8 mouse cellular contexts compared by ENCODE assay signal in genomic region chr15:79686046-79686869, GRCm38 (mm10). TPM values are rescaled to one million over a fixed set of nuclear protein-coding genes. Genes with fewer than 3 reads are reported as not detected.
DNase-seq lines count a peak whose midpoint lies in the region; ATAC-seq and TF ChIP-seq lines count a peak whose summit lies in the region.

No protein-coding gene starts in this region.

- H3K4me2 ChIP-seq in heart, embryonic 13.5 days: peak overlapping the region; percentile 95
- peak overlapping the region; percentile 84 for H3K4me2 ChIP-seq in heart, postnatal 0 days (ENCODE audit: low read depth, low read length)

- no peak for DNase-seq in heart, postnatal 10 days
- DNase-seq in ES-E14 (ENCODE audit: low read depth, low spot score): no peak
- DNase-seq in heart, postnatal 0 days (ENCODE audit: low spot score): no peak
- no peak for DNase-seq in thymus, adult 18-20 months
- no peak for DNase-seq in urinary bladder, postnatal 25 days (ENCODE audit: low spot score)
- DNase-seq in gastrocnemius, postnatal 10 days: no peak

- WGBS in heart, embryonic 13.5 days: 4% methylated on average over 15 of the region's 15 CpGs
- 3% methylated on average over 15 of the region's 15 CpGs for WGBS in heart, postnatal 0 days

- intact Hi-C loops in heart, postnatal 10 days (cut with DNase I): no loop called here

- peaks cover 68% of the 10 kb centered on the region for H3K4me1 ChIP-seq in heart, embryonic 13.5 days
- peaks cover 3 to 16% of the 10 kb centered on the region in 2 experiments; a peak in 2 of 4 replicates for H3K4me1 ChIP-seq in ES-E14 (ENCODE audit: control insufficient read depth in 2 of 2, insufficient read depth in 2 of 2, low read length in 2 of 2, poor library complexity in 1 of 2)
- peaks cover 59% of the 10 kb centered on the region for H3K4me1 ChIP-seq in heart, postnatal 0 days (ENCODE audit: control insufficient read depth, insufficient read depth)

- TF ChIP-seq CTCF in heart, postnatal 0 days (IDR thresholded peaks at IDR 0.05; ENCODE audit: low read depth): no peak

- in situ Hi-C loops in ES-E14 (cut with MboI; ENCODE audit: low sequenced_read_pairs in 2 of 2, unreplicated experiment in 2 of 2): no loop called here

- peak overlapping the region; percentile 95 for H3K27ac ChIP-seq in heart, embryonic 13.5 days (replicated peaks)
- H3K27ac ChIP-seq in ES-E14 (ENCODE audit: insufficient read depth, low read depth, low read length, poor library complexity, severe bottlenecking): no peak overlapping the region
- H3K27ac ChIP-seq in heart, postnatal 0 days (ENCODE audit: low read depth): peak overlapping the region; percentile 98

- no peaks in the 10 kb centered on the region for H3K9me3 ChIP-seq in heart, embryonic 13.5 days
- H3K9me3 ChIP-seq in ES-E14 (ENCODE audit: control insufficient read depth, insufficient read depth, low read depth, low read length): no peaks in the 10 kb centered on the region
- H3K9me3 ChIP-seq in heart, postnatal 0 days (replicated peaks; ENCODE audit: control insufficient read depth, low read length): no peaks in the 10 kb centered on the region

- no peaks in the 10 kb centered on the region for H3K27me3 ChIP-seq in heart, embryonic 13.5 days (replicated peaks)
- no peaks in the 10 kb centered on the region for H3K27me3 ChIP-seq in heart, postnatal 0 days (ENCODE audit: control insufficient read depth, insufficient read depth, low read length)

- no peak for TF ChIP-seq EP300 in heart, postnatal 0 days (IDR thresholded peaks at IDR 0.05; ENCODE audit: low read depth)

- peak overlapping the region; percentile 98 for H3K9ac ChIP-seq in heart, embryonic 13.5 days
- peak overlapping the region; percentile 46; the same call in 1 of the 2 replicates for H3K9ac ChIP-seq in ES-E14 (ENCODE audit: insufficient read depth, low read depth, low read length, poor library complexity, severe bottlenecking)
- peak overlapping the region; percentile 94 for H3K9ac ChIP-seq in heart, postnatal 0 days (replicated peaks; ENCODE audit: low read depth, low read length)

- no peak for ATAC-seq in heart, embryonic 13.5 days (ENCODE audit: extremely low read depth, insufficient number of reproducible peaks, low FRiP score, low TSS enrichment)
- no peak for ATAC-seq in heart, postnatal 0 days (ENCODE audit: insufficient read depth, low read depth)
- ATAC-seq in megakaryocyte-erythroid progenitor cell, adult 5-6 weeks (replicated peaks; ENCODE audit: low FRiP score, low TSS enrichment, poor library complexity, severe bottlenecking): peak; percentile 9

- no peaks in the 10 kb centered on the region for H3K36me3 ChIP-seq in heart, embryonic 13.5 days
- no peaks in the 10 kb centered on the region for H3K36me3 ChIP-seq in ES-E14 (ENCODE audit: control insufficient read depth, insufficient read depth, low read length, poor library complexity, severe bottlenecking)
- no peaks in the 10 kb centered on the region for H3K36me3 ChIP-seq in heart, postnatal 0 days (replicated peaks; ENCODE audit: control insufficient read depth, insufficient read depth, low read length)

- H3K4me3 ChIP-seq in heart, embryonic 13.5 days: peak overlapping the region; percentile 83
- peak overlapping the region; percentile 42 to 68; a peak in 3 of 4 replicates for H3K4me3 ChIP-seq in ES-E14 (ENCODE audit: insufficient read depth in 1 of 2, low read depth in 1 of 2, low read length in 2 of 2, poor library complexity in 1 of 2, severe bottlenecking in 1 of 2)
- H3K4me3 ChIP-seq in heart, postnatal 0 days (ENCODE audit: low read depth, low read length): peak overlapping the region; percentile 88

TF ChIP-seq in ES-E14, 5 proteins besides CTCF, POLR2A, EP300 and RAD21:
- no peak for TF ChIP-seq MAFK (IDR thresholded peaks at IDR 0.05; ENCODE audit: insufficient read depth, low read depth, low read length)
- no peak for TF ChIP-seq ZC3H11A (IDR thresholded peaks at IDR 0.05; ENCODE audit: borderline replicate concordance, low read depth, low read length)
- no peak for TF ChIP-seq HCFC1 (IDR thresholded peaks at IDR 0.05; ENCODE audit: borderline replicate concordance, insufficient read depth, low read length)
- no peak for TF ChIP-seq CHD2 (IDR thresholded peaks at IDR 0.05; ENCODE audit: low read depth, low read length)
- no peak for TF ChIP-seq ZNF384 (IDR thresholded peaks at IDR 0.05; ENCODE audit: low read depth, low read length)
TF ChIP-seq in ES-E14: peak in this region for 0.

RNA-seq across cellular contexts. Expression of gene Josd1, which starts 1.5 kb away (rescaled TPM):
- 19.8 and 20.4 TPM in 2 replicates for polyA plus RNA-seq in heart, embryonic 13.5 days (2015; fragmentation: Nextera tagmentation; extraction: Ambion mirVana)
- 10 to 100 TPM; 29.3 to 30.1 TPM for total RNA-seq in heart, postnatal 10 days (2021)
- total RNA-seq in ES-E14 (2012; rRNA removed): 19.3 and 25.3 TPM in 2 replicates
- total RNA-seq in heart, postnatal 0 days (2014; rRNA removed; ENCODE audit: low replicate concordance): 38.4 and 60.6 TPM in 2 replicates
- polyA plus RNA-seq in heart, postnatal 0 days (2015; fragmentation: Nextera tagmentation; extraction: Ambion mirVana): 17.3 and 17.8 TPM in 2 replicates
- total RNA-seq in megakaryocyte-erythroid progenitor cell, adult 5-6 weeks (2014; fragmentation: Nextera tagmentation): 43.6 and 59.8 TPM in 2 replicates
- 43.8 and 49.8 TPM in 2 replicates for total RNA-seq in megakaryocyte-erythroid progenitor cell, adult 5-6 weeks (2017)
- 10 to 100 TPM; 11.8 to 13.1 TPM for total RNA-seq in gastrocnemius, postnatal 10 days (2021)

RNA-seq across cellular contexts. Expression of gene Gtpbp1, which starts 4.4 kb away (rescaled TPM):
- polyA plus RNA-seq in heart, embryonic 13.5 days (2015; fragmentation: Nextera tagmentation; extraction: Ambion mirVana): 27.0 and 29.5 TPM in 2 replicates
- 10 to 100 TPM; 36.1 to 37.8 TPM for total RNA-seq in heart, postnatal 10 days (2021)
- 45.3 and 48.1 TPM in 2 replicates for total RNA-seq in ES-E14 (2012; rRNA removed)
- 34.3 and 39.9 TPM in 2 replicates for total RNA-seq in heart, postnatal 0 days (2014; rRNA removed; ENCODE audit: low replicate concordance)
- polyA plus RNA-seq in heart, postnatal 0 days (2015; fragmentation: Nextera tagmentation; extraction: Ambion mirVana): 18.0 and 20.6 TPM in 2 replicates
- 73.3 and 79.3 TPM in 2 replicates for total RNA-seq in megakaryocyte-erythroid progenitor cell, adult 5-6 weeks (2014; fragmentation: Nextera tagmentation)
- total RNA-seq in megakaryocyte-erythroid progenitor cell, adult 5-6 weeks (2017): 99.5 and 126 TPM in 2 replicates
- 10 to 100 TPM; 14.3 to 16.8 TPM for total RNA-seq in gastrocnemius, postnatal 10 days (2021)

RNA-seq across cellular contexts. Expression of gene Tomm22, which starts 15.6 kb away (rescaled TPM):
- polyA plus RNA-seq in heart, embryonic 13.5 days (2015; fragmentation: Nextera tagmentation; extraction: Ambion mirVana): 199 and 240 TPM in 2 replicates
- 100 to 1,000 TPM; 146 to 154 TPM for total RNA-seq in heart, postnatal 10 days (2021)
- total RNA-seq in ES-E14 (2012; rRNA removed): 103 and 182 TPM in 2 replicates
- total RNA-seq in heart, postnatal 0 days (2014; rRNA removed; ENCODE audit: low replicate concordance): 208 and 280 TPM in 2 replicates
- 273 and 276 TPM in 2 replicates for polyA plus RNA-seq in heart, postnatal 0 days (2015; fragmentation: Nextera tagmentation; extraction: Ambion mirVana)
- 195 and 205 TPM in 2 replicates for total RNA-seq in megakaryocyte-erythroid progenitor cell, adult 5-6 weeks (2014; fragmentation: Nextera tagmentation)
- total RNA-seq in megakaryocyte-erythroid progenitor cell, adult 5-6 weeks (2017): 85.4 and 108 TPM in 2 replicates
- 100 to 1,000 TPM in 1 of 2 experiments, 10 to 100 TPM in 1; 90.5 to 102 TPM for total RNA-seq in gastrocnemius, postnatal 10 days (2021)

RNA-seq across cellular contexts. Expression of gene Cby1, which starts 27.3 kb away (rescaled TPM):
- polyA plus RNA-seq in heart, embryonic 13.5 days (2015; fragmentation: Nextera tagmentation; extraction: Ambion mirVana): 41.3 and 47.8 TPM in 2 replicates
- total RNA-seq in heart, postnatal 10 days (2021): 10 to 100 TPM; 28.2 to 29.3 TPM
- total RNA-seq in ES-E14 (2012; rRNA removed): 21.9 and 29.5 TPM in 2 replicates
- total RNA-seq in heart, postnatal 0 days (2014; rRNA removed; ENCODE audit: low replicate concordance): 31.9 and 35.1 TPM in 2 replicates
- 53.8 and 55.9 TPM in 2 replicates for polyA plus RNA-seq in heart, postnatal 0 days (2015; fragmentation: Nextera tagmentation; extraction: Ambion mirVana)
- total RNA-seq in megakaryocyte-erythroid progenitor cell, adult 5-6 weeks (2014; fragmentation: Nextera tagmentation): 18.3 and 32.9 TPM in 2 replicates
- total RNA-seq in megakaryocyte-erythroid progenitor cell, adult 5-6 weeks (2017): 57.0 and 65.7 TPM in 2 replicates
- 10 to 100 TPM; 22.6 to 24.9 TPM for total RNA-seq in gastrocnemius, postnatal 10 days (2021)

RNA-seq across cellular contexts. Expression of gene Fam227a, which starts 27.5 kb away (rescaled TPM):
- polyA plus RNA-seq in heart, embryonic 13.5 days (2015; fragmentation: Nextera tagmentation; extraction: Ambion mirVana): 0.65 and 1.1 TPM in 2 replicates
- 1 to 10 TPM in 1 of 2 experiments, under 1 TPM in 1; 0.97 to 1.3 TPM for total RNA-seq in heart, postnatal 10 days (2021)
- 1.2 TPM in 2 replicates for total RNA-seq in ES-E14 (2012; rRNA removed)
- total RNA-seq in heart, postnatal 0 days (2014; rRNA removed; ENCODE audit: low replicate concordance): 1.7 and 1.9 TPM in 2 replicates
- polyA plus RNA-seq in heart, postnatal 0 days (2015; fragmentation: Nextera tagmentation; extraction: Ambion mirVana): 0.31 and 0.48 TPM in 2 replicates
- 1.1 and 11.4 TPM in 2 replicates for total RNA-seq in megakaryocyte-erythroid progenitor cell, adult 5-6 weeks (2014; fragmentation: Nextera tagmentation)
- 2.2 TPM in 1 of 2 replicates, not detected in the other for total RNA-seq in megakaryocyte-erythroid progenitor cell, adult 5-6 weeks (2017)
- 1 to 10 TPM; 1.2 to 1.8 TPM for total RNA-seq in gastrocnemius, postnatal 10 days (2021)

Comparison
In these comparisons a context has a peak if more than half of its experiments do, and no peak if none do; other contexts are left out.
1. H3K9ac ChIP-seq: peak in every context shown above with its lines; median percentile 98 in heart, embryonic 13.5 days; 94 in heart, postnatal 0 days; 46 in ES-E14.